Mouse (Mus musculus) spleen, adult 2 months (tissue): Measurements from ENCODE around the gene Map4k1. TPM values are rescaled to one million over a fixed set of nuclear protein-coding genes. Genes with fewer than 3 reads are reported as not detected.

Source experiments
- DNase-seq, 2 experiments: peaks; one replicate each; pipeline versions ENCODE4 v3.0.0 to v3.0.0-alpha.2; 2012 to 2021; ENCODE audit warnings: low spot score in 2 of 2, low read depth in 1 of 2
- H3K27ac ChIP-seq: fragments of 200-500 bp; 2 replicates; pipeline ENCODE4 v1.5.1; 2012; ENCODE audit warnings: low read length, inconsistent platforms; ENCODE audit not compliant: insufficient read depth
- H3K27me3 ChIP-seq: fragments of 200-500 bp; 2 replicates; pipeline ENCODE4 v1.6.1; 2012; ENCODE audit warnings: mild to moderate bottlenecking, moderate library complexity, low read length, inconsistent platforms; ENCODE audit not compliant: control insufficient read depth, insufficient read depth
- H3K36me3 ChIP-seq: fragments of 200-500 bp; 2 replicates; pipeline ENCODE4 v1.6.1; 2012; ENCODE audit warnings: mild to moderate bottlenecking, low read length, inconsistent platforms; ENCODE audit not compliant: control insufficient read depth, insufficient read depth
- H3K4me1 ChIP-seq: fragments of 200-500 bp; 2 replicates; pipeline ENCODE4 v1.6.1; 2011; ENCODE audit warnings: inconsistent platforms; ENCODE audit not compliant: control insufficient read depth, insufficient read depth, insufficient read length
- H3K4me3 ChIP-seq: fragments of 200-500 bp; 2 replicates; pipeline ENCODE4 v1.5.1; 2011; ENCODE audit warnings: mild to moderate bottlenecking, inconsistent platforms; ENCODE audit not compliant: insufficient read depth, insufficient read length; ENCODE audit errors: extremely low read depth
- CTCF ChIP-seq: fragments of 200-500 bp; IDR thresholded peaks from 2 replicates; pipeline ENCODE4 v1.5.1; 2011; ENCODE audit warnings: mild to moderate bottlenecking, inconsistent platforms; ENCODE audit not compliant: insufficient read depth, insufficient read length, insufficient replicate concordance; ENCODE audit errors: extremely low read depth
- POLR2A ChIP-seq: fragments of 200-500 bp; IDR thresholded peaks from 2 replicates; pipeline ENCODE4 v1.6.1; 2011; ENCODE audit warnings: low read depth, low read length, inconsistent platforms
- WGBS: fragments of 180-500 bp; shearing (Covaris S2); methylation state at CpG from one replicate; pipeline ENCODE4 v1.1.7; 2018; 5-methylcytosine and 5-hydroxymethylcytosine counted together
- polyA plus RNA-seq: library from polyadenylated mRNA; depleted of rRNA; stranded (reverse); fragments of >200 nt; gene quantifications from 2 replicates; pipeline ENCODE4 v1.2.3, GENCODE M21; 2012

Map4k1 gene
- polyA plus RNA-seq, 1 experiment = 174 TPM

- Histone ChIP-seq H3K4me1 (peaks cover 6% of the 10 kb centered on the region; the same call in 1 of the 2 replicates), H3K4me3 (peak overlapping the region; percentile 37; the same call in 1 of the 2 replicates), H3K36me3 (no peaks in the 10 kb centered on the region), H3K27ac (peak overlapping the region; percentile 53; the same call in 1 of the 2 replicates), H3K27me3 (no peaks in the 10 kb centered on the region)
- no peak for DNase-seq
- WGBS = 55% methylated on average over 9 of the region's 9 CpGs
- TF ChIP-seq CTCF = no peak
- no peak for TF ChIP-seq POLR2A
Observed at GRCm38 (mm10) chr7:28960354-28961046, 21.4 kb upstream of the Map4k1 start.

DNA sequence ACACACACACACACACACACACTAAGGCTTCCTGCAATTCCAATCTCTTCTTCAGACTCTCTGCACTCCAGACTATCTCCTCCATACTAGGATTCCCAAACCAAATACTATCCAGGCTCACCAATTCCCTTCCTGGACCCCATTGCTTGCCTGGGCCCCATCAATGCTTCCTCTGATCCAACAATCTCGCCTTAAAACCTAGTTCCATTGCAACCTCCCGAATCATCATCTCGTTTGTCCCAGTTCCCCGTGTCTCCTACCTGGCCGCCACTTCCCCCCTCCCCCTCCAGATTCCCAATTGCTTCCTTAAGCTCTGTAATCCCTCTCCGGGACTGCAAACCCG is 20.3 kb upstream of the Map4k1 start:
- Histone ChIP-seq H3K27me3 (no peaks in the 10 kb centered on the region), H3K27ac (peak overlapping the region; percentile 94), H3K4me1 (peaks cover 6% of the 10 kb centered on the region; the same call in 1 of the 2 replicates), H3K4me3 (peak overlapping the region; percentile 99), H3K36me3 (no peaks in the 10 kb centered on the region)
- under 1% methylated on average over 7 of the region's 7 CpGs for WGBS
- TF ChIP-seq CTCF = no peak
- no peak for TF ChIP-seq POLR2A
- no peak for DNase-seq

GRCm38 (mm10) chr7:28961927-28962670 is 19.8 kb upstream of the Map4k1 start, which contains the start of gene Actn4:
Gene Actn4, minus strand, starts transcription at chr7:28962340.
- WGBS = 1% methylated on average over 76 of the region's 76 CpGs
- H3K4me1 ChIP-seq = peaks cover 6% of the 10 kb centered on the region; the same call in 1 of the 2 replicates

DNA sequence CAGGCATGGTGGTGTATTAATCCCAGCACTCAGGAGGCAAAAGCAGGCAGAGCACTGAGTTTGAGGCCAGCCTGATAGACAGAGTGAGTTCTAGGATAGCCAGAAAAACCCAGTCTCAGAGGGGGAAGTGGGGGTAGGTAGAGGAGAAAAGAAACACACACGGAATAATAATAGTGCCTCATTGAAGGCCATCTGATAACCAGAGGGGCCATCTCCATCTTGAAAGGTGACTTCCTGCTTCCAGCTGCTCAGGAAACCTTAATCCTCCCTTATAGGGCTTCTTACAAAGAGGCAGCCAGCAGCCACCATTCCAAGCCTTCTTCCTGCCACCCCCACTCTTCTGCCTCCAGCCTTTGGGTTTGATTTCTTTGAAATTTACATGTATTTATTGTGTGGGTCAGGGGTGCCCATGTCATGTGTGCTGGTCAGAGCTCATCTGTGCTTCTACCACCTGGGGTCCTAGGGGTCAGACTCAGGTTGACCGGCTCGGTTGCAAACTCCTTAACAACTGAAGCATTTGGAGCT is 18.4 kb upstream of the Map4k1 start:
- WGBS = 97% methylated on average over 3 of the region's 3 CpGs
- Histone ChIP-seq H3K36me3 (no peaks in the 10 kb centered on the region), H3K4me1 (peaks cover 6% of the 10 kb centered on the region; the same call in 1 of the 2 replicates), H3K27ac (no peak overlapping the region), H3K27me3 (no peaks in the 10 kb centered on the region), H3K4me3 (no peak overlapping the region)
- no peak for DNase-seq
- TF ChIP-seq POLR2A = no peak
- TF ChIP-seq CTCF = no peak

More at GRCm38 (mm10) chr7:28961927-28962670, 19.8 kb upstream of the Map4k1 start, which contains the start of gene Actn4:
- Histone ChIP-seq H3K27me3 (no peaks in the 10 kb centered on the region), H3K4me3 (peak within 1 kb of the TSS; percentile 99), H3K36me3 (no peaks in the 10 kb centered on the region), H3K27ac (peak within 1 kb of the TSS; percentile 94)
- peak; percentile 97 for TF ChIP-seq POLR2A
- no peak for TF ChIP-seq CTCF
- peak; percentile 93 to 99 for DNase-seq

GRCm38 (mm10) chr7:28965346-28965840 is 16.5 kb upstream of the Map4k1 start:
- TF ChIP-seq CTCF = no peak
- TF ChIP-seq POLR2A = no peak
- Histone ChIP-seq H3K27me3 (no peaks in the 10 kb centered on the region), H3K4me3 (no peak overlapping the region), H3K27ac (no peak overlapping the region), H3K36me3 (no peaks in the 10 kb centered on the region), H3K4me1 (peaks cover 6% of the 10 kb centered on the region; the same call in 1 of the 2 replicates)
- 88% methylated on average over 5 of the region's 5 CpGs for WGBS
- no peak for DNase-seq

DNA sequence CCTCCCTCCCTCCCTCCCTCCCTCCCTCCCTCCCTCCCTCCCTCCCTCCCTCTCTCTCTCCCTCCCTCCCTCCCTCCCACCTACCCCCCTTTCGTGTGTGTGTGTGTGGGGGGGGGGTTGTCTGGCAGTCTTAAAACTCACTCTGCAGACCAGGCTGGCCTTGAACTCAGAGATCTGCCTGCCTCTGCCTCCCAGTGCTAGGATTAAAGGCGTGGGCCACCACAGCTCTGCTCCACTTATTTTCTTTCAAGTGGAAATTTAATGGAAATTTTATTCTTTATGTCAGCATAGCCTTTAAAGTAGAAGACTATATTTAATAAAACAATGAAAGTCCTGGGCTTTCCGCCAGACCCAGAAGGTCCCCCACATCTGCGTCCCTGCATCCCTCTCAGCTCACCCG is 15.7 kb upstream of the Map4k1 start:
- H3K4me1 ChIP-seq = peaks cover 3% of the 10 kb centered on the region; the same call in 1 of the 2 replicates
- WGBS = 93% methylated on average over 4 of the region's 5 CpGs
- no peak overlapping the region for H3K27ac ChIP-seq
- no peak for DNase-seq
- H3K4me3 ChIP-seq = no peak overlapping the region
- H3K36me3 ChIP-seq = 0 out of 2 replicates have a peak, but pooled peaks cover 3% of the 10 kb centered on the region
- no peaks in the 10 kb centered on the region for H3K27me3 ChIP-seq
- TF ChIP-seq CTCF = no peak
- TF ChIP-seq POLR2A = no peak
